Mouse (Mus musculus) midbrain, embryonic 16.5 days (tissue): ENCODE results near the gene Cacng4. TPM values are rescaled to one million over a fixed set of nuclear protein-coding genes. Genes with fewer than 3 reads are reported as not detected.

Experiments used
- ATAC-seq: fragments of 200-750 bp; cut with Nextera tagmentation; 2 replicates; pipeline ENCODE4 v1.8.0; 2017; ENCODE audit warnings: moderate TSS enrichment
- H3K27ac ChIP-seq: fragments of 300-500 bp; sonication (generic); 2 replicates; pipeline ENCODE4 v1.5.1; 2014; ENCODE audit warnings: mild to moderate bottlenecking, low read length, mixed read lengths
- H3K27me3 ChIP-seq: fragments of 300-500 bp; sonication (generic); 2 replicates; pipeline ENCODE4 v1.6.1; 2014; ENCODE audit warnings: low read depth, low read length, mixed read lengths; ENCODE audit not compliant: control insufficient read depth, insufficient read depth
- H3K36me3 ChIP-seq: fragments of 300-500 bp; sonication (generic); 2 replicates; pipeline ENCODE4 v1.6.1; 2014; ENCODE audit warnings: mild to moderate bottlenecking, low read length, moderate library complexity, mixed read lengths; ENCODE audit not compliant: control insufficient read depth, insufficient read depth
- H3K4me1 ChIP-seq: fragments of 300-500 bp; sonication (generic); 2 replicates; pipeline ENCODE4 v1.6.1; 2014; ENCODE audit warnings: mild to moderate bottlenecking, low read length, mixed read lengths; ENCODE audit not compliant: control insufficient read depth, insufficient read depth
- H3K4me2 ChIP-seq: fragments of 300-500 bp; sonication (generic); 2 replicates; pipeline ENCODE4 v1.6.1; 2014; ENCODE audit warnings: mild to moderate bottlenecking, low read length, mixed read lengths
- H3K4me3 ChIP-seq: fragments of 300-500 bp; sonication (generic); 2 replicates; pipeline ENCODE4 v1.5.1; 2014; ENCODE audit warnings: low read depth, mild to moderate bottlenecking, low read length, moderate library complexity, mixed read lengths
- H3K9ac ChIP-seq: fragments of 300-500 bp; sonication (generic); 2 replicates; pipeline ENCODE4 v1.6.1; 2014; ENCODE audit warnings: low read depth, low read length, mixed read lengths
- H3K9me3 ChIP-seq: fragments of 300-500 bp; sonication (generic); replicated peaks from 2 replicates; pipeline ENCODE4 v1.6.1; 2014; ENCODE audit warnings: mild to moderate bottlenecking, low read length, mixed read lengths; ENCODE audit not compliant: control insufficient read depth, poor library complexity, severe bottlenecking
- WGBS: fragments of 180-500 bp; shearing (Covaris S2); extraction: QIAGEN DNeasy Blood & Tissue Kit; methylation state at CpG from one replicate; pipeline ENCODE4 v1.1.7; 2014; 5-methylcytosine and 5-hydroxymethylcytosine counted together
- polyA plus RNA-seq: library from polyadenylated mRNA; unstranded; fragments of >200 nt; fragmentation: Nextera tagmentation; extraction: Ambion mirVana; gene quantifications from 2 replicates; pipeline ENCODE4 v1.2.1, GENCODE M21; 2015

The Cacng4 gene
- polyA plus RNA-seq, 1 experiment from 2014 or later, result 52.1 TPM

DNA sequence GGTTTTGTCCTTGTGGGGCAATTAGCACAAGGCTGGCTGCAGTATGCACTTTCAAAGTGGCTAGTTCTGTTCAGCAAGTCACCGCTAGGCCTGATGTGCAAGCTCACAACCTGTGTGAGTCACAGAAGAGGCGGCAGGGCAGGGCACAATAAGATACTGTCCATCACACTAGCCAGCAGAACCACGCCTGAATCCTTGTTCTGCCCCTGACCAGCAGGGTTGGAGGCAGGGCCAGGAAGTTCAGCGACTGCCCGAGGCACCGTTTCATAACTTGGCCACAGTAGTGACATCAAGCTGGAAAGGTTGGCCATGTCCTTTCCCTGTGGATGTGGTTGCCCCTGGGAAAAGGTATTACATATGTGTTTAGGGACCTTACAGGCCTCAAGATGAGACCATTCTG, 56.5 kb downstream of the Cacng4 start:
- WGBS, result 84% methylated on average over 6 of the region's 6 CpGs
- Histone ChIP-seq H3K4me3 (no peak overlapping the region), H3K4me1 (peaks cover 4% of the 10 kb centered on the region; the same call in 1 of the 2 replicates), H3K27ac (no peak overlapping the region), H3K9me3 (no peaks in the 10 kb centered on the region), H3K9ac (no peak overlapping the region), H3K27me3 (no peaks in the 10 kb centered on the region), H3K36me3 (peaks cover 36% of the 10 kb centered on the region), H3K4me2 (no peak overlapping the region)
- no peak for ATAC-seq

DNA sequence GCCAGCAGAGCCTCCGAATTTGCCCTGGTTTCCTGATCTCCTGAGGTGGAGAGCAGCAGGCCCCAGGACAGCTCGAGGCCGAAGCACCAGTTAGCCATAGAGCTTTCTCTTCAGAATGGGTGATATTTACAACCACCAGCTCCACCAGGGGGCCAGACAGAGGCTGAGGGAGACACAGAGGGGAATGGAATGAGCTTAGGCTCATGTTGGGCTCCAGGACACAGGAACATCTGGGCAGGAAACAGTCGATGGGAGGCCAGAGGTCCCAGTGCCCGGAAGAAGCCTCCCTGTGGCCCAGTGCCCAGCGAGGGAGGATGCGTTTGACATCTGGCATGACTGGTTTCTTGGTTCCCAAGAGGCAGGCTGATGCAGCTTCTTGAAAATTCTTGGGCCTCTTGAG, 60.2 kb downstream of the Cacng4 start:
- H3K27ac ChIP-seq, result no peak overlapping the region
- WGBS, result 88% methylated on average over 7 of the region's 7 CpGs

DNA sequence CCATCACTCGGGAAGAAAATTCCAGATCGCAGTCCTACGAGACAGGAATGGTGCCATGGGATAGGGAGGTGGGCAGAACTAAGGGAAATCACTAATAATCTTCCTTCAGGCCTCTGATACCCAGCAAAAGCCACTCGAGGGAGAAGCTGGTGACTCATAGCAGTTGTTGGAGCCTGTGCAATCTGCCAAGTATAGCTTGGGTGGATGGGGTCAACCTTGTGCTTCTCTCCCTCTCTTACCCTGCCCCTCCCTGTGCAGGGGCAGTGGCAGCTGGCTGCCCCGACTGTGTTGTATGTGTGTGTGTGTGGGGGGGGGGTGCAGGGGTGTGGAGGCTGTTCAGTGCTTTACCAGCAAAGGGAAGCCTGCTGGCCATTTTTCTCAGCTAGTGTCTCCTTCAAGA, 62.9 kb downstream of the Cacng4 start:
- Histone ChIP-seq H3K4me1 (no peaks in the 10 kb centered on the region), H3K9me3 (no peaks in the 10 kb centered on the region), H3K27me3 (no peaks in the 10 kb centered on the region), H3K36me3 (peaks cover 19% of the 10 kb centered on the region), H3K9ac (no peak overlapping the region), H3K27ac (no peak overlapping the region), H3K4me2 (no peak overlapping the region), H3K4me3 (no peak overlapping the region)
- 83% methylated on average over 5 of the region's 5 CpGs for WGBS
- ATAC-seq, result no peak

More for the DNA sequence above, 60.2 kb downstream of the Cacng4 start:
- H3K4me3 ChIP-seq, result no peak overlapping the region
- no peaks in the 10 kb centered on the region for H3K27me3 ChIP-seq
- no peak overlapping the region for H3K4me2 ChIP-seq
- H3K4me1 ChIP-seq, result no peaks in the 10 kb centered on the region
- peaks cover 35% of the 10 kb centered on the region for H3K36me3 ChIP-seq
- ATAC-seq, result no peak
- H3K9ac ChIP-seq, result no peak overlapping the region
- H3K9me3 ChIP-seq, result no peaks in the 10 kb centered on the region

DNA sequence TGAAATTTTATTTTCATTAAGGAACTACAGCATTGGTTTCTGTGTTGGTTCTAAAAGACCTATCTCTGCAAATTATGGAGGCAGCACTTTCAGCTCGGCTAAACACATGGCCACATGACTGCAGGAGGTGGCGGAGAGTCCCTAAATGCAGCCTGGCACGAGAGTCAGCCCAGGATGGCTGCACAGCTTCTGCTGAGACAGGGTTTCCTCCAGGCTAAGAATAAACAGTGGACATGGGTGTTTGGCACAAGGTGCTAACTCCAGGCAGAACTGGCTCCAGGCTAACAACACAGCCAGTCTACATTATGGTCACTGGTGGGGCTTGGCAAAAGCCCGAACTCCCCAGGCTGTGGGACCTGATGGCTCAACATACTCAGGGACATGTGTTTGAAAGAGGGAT, 63.4 kb downstream of the Cacng4 start:
- Histone ChIP-seq H3K4me3 (no peak overlapping the region), H3K27ac (no peak overlapping the region), H3K4me1 (no peaks in the 10 kb centered on the region), H3K36me3 (peaks cover 17% of the 10 kb centered on the region), H3K27me3 (no peaks in the 10 kb centered on the region), H3K9ac (no peak overlapping the region), H3K4me2 (no peak overlapping the region), H3K9me3 (no peaks in the 10 kb centered on the region)
- 87% methylated on average over 4 of the region's 4 CpGs for WGBS
- ATAC-seq, result no peak

DNA sequence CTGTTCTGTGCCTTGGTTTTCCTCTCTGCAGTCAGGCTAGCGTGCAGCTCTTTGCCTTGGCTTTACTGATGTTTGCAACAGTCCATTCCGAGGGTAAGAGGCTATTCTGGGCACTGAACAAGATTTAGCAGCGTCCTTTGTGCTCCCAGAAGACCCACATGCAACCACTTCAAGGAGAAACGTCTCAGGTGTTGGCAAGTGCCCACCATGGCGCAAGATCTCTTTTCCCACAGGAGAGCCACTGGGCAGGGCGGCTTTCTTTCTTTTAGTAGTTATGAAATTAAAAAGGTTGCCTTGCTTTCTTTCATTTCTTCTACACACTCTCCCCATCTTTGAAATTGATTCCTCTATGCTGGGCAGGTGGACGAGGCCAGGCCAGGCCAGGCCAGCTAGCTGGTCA, 65.2 kb downstream of the Cacng4 start:
- Histone ChIP-seq H3K9ac (no peak overlapping the region), H3K27ac (no peak overlapping the region), H3K27me3 (no peaks in the 10 kb centered on the region), H3K4me3 (no peak overlapping the region), H3K36me3 (peaks cover 6% of the 10 kb centered on the region), H3K4me1 (no peaks in the 10 kb centered on the region), H3K9me3 (no peaks in the 10 kb centered on the region), H3K4me2 (no peak overlapping the region)
- ATAC-seq, result no peak
- WGBS, result 85% methylated on average over 7 of the region's 7 CpGs

DNA sequence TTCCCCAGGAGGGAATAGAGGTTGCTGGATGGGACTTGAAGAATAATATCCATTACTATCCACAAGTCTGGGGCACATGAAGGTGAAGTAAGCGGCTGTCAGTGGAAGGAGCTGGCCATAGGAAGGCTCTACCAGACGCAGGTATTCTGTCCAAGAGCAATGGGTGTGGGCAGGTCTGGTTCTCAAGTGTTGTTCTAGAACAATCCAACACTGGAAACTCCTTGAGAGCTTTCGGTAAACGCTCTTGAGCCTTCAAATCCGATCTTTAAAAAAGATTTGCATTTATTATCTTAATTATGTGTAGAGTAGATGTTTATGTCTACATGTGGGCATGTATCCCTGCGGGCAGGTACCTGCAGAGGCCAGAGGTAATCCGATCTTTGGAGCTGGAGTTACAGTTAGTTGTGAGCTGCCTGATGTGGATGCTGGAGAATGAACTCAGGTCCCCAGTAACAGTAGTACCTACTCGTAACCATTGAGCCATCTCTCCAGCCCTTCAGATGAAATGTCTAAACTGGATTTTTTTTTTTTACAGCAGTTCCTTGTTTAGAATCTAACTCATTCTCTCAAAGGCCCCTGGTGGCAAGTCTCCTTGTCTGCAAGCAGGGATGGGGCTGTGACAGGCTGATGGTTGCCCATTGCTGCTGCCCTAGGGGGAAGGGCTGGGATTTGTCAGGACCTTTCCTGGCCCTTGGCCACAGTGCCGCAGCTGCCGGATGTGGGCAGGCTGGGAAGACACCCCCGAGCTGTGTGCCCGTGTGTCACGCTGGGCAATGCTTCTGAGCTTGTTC, 66.1 kb downstream of the Cacng4 start:
- 0 out of 2 replicates have a peak, but pooled peaks have one; percentile 19 for ATAC-seq

DNA sequence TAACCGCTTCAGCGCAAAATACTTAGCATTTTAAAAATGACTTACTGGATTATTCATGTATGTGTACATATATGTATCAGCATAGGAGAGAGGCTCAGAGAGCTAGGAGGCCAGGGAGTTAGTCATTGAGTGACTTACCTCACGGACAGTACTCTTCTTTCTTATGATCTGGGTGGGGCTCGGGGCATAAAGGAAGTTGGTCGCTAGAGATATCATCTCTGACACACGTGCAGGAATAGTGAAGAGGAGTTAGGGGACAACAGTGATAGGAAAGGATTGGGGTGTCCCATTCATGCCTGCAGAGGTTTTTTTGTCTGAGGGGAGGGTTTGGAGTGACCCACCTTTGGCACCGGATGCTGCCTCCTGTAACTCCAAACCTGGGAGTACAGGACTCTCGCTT, 69.8 kb downstream of the Cacng4 start:
- Histone ChIP-seq H3K27me3 (no peaks in the 10 kb centered on the region), H3K9ac (no peak overlapping the region), H3K27ac (no peak overlapping the region), H3K4me1 (no peaks in the 10 kb centered on the region), H3K4me2 (no peak overlapping the region), H3K9me3 (no peaks in the 10 kb centered on the region), H3K36me3 (no peaks in the 10 kb centered on the region), H3K4me3 (no peak overlapping the region)
- no peak for ATAC-seq
- 91% methylated on average over 8 of the region's 8 CpGs for WGBS

More for the DNA sequence above, 66.1 kb downstream of the Cacng4 start:
- Histone ChIP-seq H3K9me3 (no peaks in the 10 kb centered on the region), H3K4me3 (no peak overlapping the region), H3K27ac (no peak overlapping the region), H3K27me3 (no peaks in the 10 kb centered on the region), H3K4me1 (no peaks in the 10 kb centered on the region), H3K4me2 (no peak overlapping the region), H3K9ac (no peak overlapping the region), H3K36me3 (peaks cover 6% of the 10 kb centered on the region)
- 74% methylated on average over 13 of the region's 13 CpGs for WGBS

DNA sequence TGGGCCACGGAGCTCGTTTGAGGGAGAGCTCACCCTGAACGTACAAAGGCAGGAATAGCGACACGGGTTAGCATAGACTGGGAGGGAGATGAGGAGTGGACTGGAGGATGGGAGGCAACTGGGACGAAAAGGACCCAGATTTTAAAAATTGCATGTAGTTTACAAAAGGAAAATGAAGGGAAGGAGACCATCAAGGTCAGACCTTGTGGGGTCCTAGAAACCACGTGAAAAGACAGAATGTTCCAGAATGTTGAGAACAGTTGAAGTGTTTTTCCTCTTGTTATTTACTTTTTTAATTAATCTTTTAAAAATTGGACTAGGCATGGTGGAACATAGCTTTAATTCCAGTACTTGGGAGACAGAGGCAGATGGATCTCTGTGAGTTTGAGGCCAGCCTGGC, 73.3 kb downstream of the Cacng4 start:
- Histone ChIP-seq H3K27me3 (no peaks in the 10 kb centered on the region), H3K4me2 (no peak overlapping the region), H3K9ac (no peak overlapping the region), H3K4me3 (no peak overlapping the region), H3K36me3 (no peaks in the 10 kb centered on the region), H3K9me3 (no peaks in the 10 kb centered on the region), H3K4me1 (no peaks in the 10 kb centered on the region), H3K27ac (no peak overlapping the region)
- ATAC-seq, result no peak
- WGBS, result 82% methylated on average over 7 of the region's 7 CpGs

DNA sequence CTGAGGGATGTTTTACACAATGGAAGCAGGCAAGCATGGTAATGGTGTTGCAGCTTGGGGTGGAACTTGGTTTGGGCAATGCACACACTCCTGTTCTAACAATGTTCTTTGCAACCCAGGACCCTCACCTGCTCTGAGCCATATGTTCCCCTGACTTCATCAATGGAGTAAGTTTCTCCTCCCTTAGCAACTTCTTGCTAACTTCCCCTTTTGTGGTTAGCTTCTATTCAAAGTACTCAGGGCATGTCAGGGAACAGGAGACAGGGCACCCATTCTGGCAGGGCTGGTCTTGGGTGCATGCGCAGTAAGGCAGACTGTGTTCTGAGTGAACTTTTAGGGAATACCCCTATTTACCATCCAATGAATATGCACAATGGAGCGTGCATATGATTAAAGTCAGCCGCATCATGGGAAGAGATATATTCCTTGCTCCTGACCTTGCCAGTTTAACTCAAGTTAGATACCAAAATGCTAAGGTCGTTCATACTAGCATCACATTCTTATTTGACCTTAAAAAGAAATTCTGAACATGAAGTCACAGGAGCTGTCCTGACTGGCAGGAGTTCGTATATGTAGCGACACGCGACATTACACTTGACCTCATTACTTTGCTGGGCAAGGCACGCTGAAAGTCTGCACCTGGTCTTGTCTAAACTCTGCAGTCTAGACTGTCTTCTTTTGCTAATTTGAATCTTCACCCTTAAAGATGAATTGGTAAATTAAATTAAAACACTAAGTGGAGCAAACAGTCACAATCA, 73.9 kb downstream of the Cacng4 start:
- Histone ChIP-seq H3K4me3 (no peak overlapping the region), H3K27me3 (no peaks in the 10 kb centered on the region), H3K9me3 (no peaks in the 10 kb centered on the region), H3K27ac (no peak overlapping the region), H3K36me3 (no peaks in the 10 kb centered on the region), H3K9ac (no peak overlapping the region), H3K4me1 (no peaks in the 10 kb centered on the region), H3K4me2 (no peak overlapping the region)
- 93% methylated on average over 9 of the region's 9 CpGs for WGBS
- no peak for ATAC-seq
